Mouse (Mus musculus) heart, embryonic 16.5 days (tissue): ENCODE data around the gene Pak4. TPM values are rescaled to one million over a fixed set of nuclear protein-coding genes. Genes with fewer than 3 reads are reported as not detected.

Experiments
- ATAC-seq: fragments of 200-750 bp; cut with Nextera tagmentation; replicated peaks from 2 replicates; pipeline ENCODE4 v1.8.0; 2017; ENCODE audit warnings: moderate number of reproducible peaks; ENCODE audit not compliant: insufficient read depth, low FRiP score; ENCODE audit errors: extremely low read depth
- H3K27ac ChIP-seq: fragments of 300-500 bp; sonication (generic); 2 replicates; pipeline ENCODE4 v1.5.1; 2014; ENCODE audit warnings: mild to moderate bottlenecking, low read length, control low read depth, moderate library complexity
- H3K27me3 ChIP-seq: fragments of 300-500 bp; sonication (generic); 2 replicates; pipeline ENCODE4 v1.6.1; 2014; ENCODE audit warnings: low read length, mixed read lengths; ENCODE audit not compliant: control insufficient read depth, insufficient read depth
- H3K36me3 ChIP-seq: fragments of 300-500 bp; sonication (generic); 2 replicates; pipeline ENCODE4 v1.6.1; 2014; ENCODE audit not compliant: control insufficient read depth, insufficient read depth
- H3K4me1 ChIP-seq: fragments of 300-500 bp; sonication (generic); 2 replicates; pipeline ENCODE4 v1.6.1; 2014; ENCODE audit warnings: low read length, mixed read lengths; ENCODE audit not compliant: control insufficient read depth, insufficient read depth
- H3K4me2 ChIP-seq: fragments of 300-500 bp; sonication (generic); 2 replicates; pipeline ENCODE4 v1.6.1; 2014; ENCODE audit warnings: low read depth, mild to moderate bottlenecking, control low read depth, low read length
- H3K4me3 ChIP-seq: fragments of 300-500 bp; sonication (generic); 2 replicates; pipeline ENCODE4 v1.5.1; 2014; ENCODE audit warnings: mild to moderate bottlenecking, control low read depth, low read length
- H3K9ac ChIP-seq: fragments of 300-500 bp; sonication (generic); 2 replicates; pipeline ENCODE4 v1.6.1; 2014; ENCODE audit warnings: low read length, control low read depth
- H3K9me3 ChIP-seq: fragments of 300-500 bp; sonication (generic); replicated peaks from 2 replicates; pipeline ENCODE4 v1.6.1; 2016; ENCODE audit warnings: low read length; ENCODE audit not compliant: control insufficient read depth
- WGBS: fragments of 180-500 bp; shearing (Covaris S2); extraction: QIAGEN DNeasy Blood & Tissue Kit; methylation state at CpG from one replicate; pipeline ENCODE4 v1.1.7; 2014; 5-methylcytosine and 5-hydroxymethylcytosine counted together
- polyA plus RNA-seq: library from polyadenylated mRNA; unstranded; fragments of >200 nt; fragmentation: Nextera tagmentation; extraction: Ambion mirVana; gene quantifications from 2 replicates; pipeline ENCODE4 v1.2.1, GENCODE M21; 2015

Gene Pak4
- polyA plus RNA-seq, 1 experiment from 2014 or later = 25.1 TPM

DNA sequence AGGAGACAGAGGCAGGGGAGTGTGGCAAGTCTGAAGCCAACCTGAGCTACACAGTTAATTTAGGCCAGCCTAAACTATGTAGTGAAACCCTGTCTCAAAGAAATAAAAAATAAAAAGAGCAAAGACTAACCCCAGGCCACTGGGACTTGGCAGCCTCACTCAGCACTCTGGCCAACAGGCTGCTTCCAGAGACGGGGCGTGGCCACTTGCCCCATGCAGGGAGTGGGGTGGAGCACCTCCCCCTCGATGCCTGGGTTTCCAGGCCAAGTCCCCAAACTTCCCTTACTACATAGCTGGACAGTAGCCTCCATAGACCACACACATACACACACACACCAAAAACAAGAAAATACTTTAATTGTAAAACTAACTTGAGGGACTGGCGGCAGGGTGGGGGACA lies 39.5 kb downstream of the Pak4 start:
- peaks cover 20% of the 10 kb centered on the region for H3K36me3 ChIP-seq

GRCm38 (mm10) chr7:28557708-28558107 lies 40.3 kb downstream of the Pak4 start:
- 42% methylated on average over 6 of the region's 6 CpGs for WGBS
- Histone ChIP-seq H3K4me2 (no peak overlapping the region), H3K9ac (no peak overlapping the region), H3K27me3 (no peaks in the 10 kb centered on the region), H3K9me3 (no peaks in the 10 kb centered on the region), H3K36me3 (peaks cover 17% of the 10 kb centered on the region), H3K4me1 (peaks cover 9% of the 10 kb centered on the region; the same call in 1 of the 2 replicates), H3K27ac (peak overlapping the region; percentile 43), H3K4me3 (no peak overlapping the region)
- peak; percentile 70 for ATAC-seq

More for the DNA sequence above, 39.5 kb downstream of the Pak4 start:
- ATAC-seq = peak; percentile 52
- whole genome bisulfite sequencing = 42% methylated on average over 4 of the region's 4 CpGs
- Histone ChIP-seq H3K4me3 (no peak overlapping the region), H3K27ac (no peak overlapping the region), H3K9ac (no peak overlapping the region), H3K4me2 (no peak overlapping the region), H3K4me1 (peaks cover 9% of the 10 kb centered on the region; the same call in 1 of the 2 replicates), H3K27me3 (no peaks in the 10 kb centered on the region), H3K9me3 (no peaks in the 10 kb centered on the region)

DNA sequence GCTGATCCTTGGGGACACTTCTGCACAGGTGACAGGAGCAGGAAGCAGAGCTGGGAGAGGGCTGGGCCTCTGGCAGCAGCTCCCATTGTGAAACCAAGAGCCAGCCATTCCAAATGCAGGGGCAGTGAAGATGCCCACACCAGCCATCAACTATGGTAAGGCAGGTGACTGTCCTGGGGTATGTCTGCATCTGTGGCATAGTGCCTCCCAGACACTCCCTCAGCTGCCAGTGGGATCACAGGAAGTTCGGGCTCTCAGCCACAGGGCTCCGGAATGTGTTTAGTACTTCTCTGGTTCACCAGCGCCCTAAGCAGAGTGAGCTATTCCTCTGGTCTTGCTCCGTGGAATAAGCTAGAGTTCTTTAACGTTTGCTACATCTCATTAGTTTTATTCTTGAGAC lies 40.9 kb downstream of the Pak4 start:
- H3K4me1 ChIP-seq = peaks cover 9% of the 10 kb centered on the region; the same call in 1 of the 2 replicates
- H3K36me3 ChIP-seq = peaks cover 12% of the 10 kb centered on the region
- H3K27me3 ChIP-seq = no peaks in the 10 kb centered on the region
- H3K4me3 ChIP-seq = no peak overlapping the region
- WGBS = 51% methylated on average over 5 of the region's 5 CpGs
- no peaks in the 10 kb centered on the region for H3K9me3 ChIP-seq
- ATAC-seq = no peak
- peak overlapping the region; percentile 0 for H3K27ac ChIP-seq
- no peak overlapping the region for H3K9ac ChIP-seq
- H3K4me2 ChIP-seq = no peak overlapping the region

DNA sequence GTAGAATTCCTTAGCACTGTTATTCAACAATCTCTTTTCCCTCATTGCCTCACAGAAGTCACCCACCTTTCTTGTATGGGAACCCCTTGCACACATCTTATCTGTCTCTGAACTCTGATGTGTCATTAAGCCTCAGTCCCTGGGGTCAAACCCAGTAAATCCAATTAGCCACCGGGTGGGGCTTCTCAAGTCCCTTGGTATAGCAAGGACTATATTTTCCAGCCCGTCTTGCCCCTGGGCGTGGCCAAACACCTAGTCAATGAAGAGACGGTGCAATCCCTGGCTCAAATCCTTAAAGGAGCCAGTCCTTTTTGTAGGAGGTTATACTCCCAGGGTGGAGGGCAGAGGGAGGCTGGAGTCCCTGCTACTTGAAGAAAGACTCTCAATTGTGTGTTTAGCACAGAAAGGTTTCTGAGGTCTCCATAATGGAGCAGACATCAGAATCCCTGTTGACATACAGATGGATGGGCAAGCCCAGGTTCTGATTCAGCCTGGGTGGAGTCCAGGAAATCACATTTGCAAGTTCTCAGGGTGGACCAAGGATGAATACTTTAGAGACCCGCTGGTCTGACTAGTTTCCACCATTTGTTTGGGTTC lies 41.9 kb downstream of the Pak4 start:
- ATAC-seq = no peak
- 15% methylated on average over 5 of the region's 5 CpGs for WGBS
- Histone ChIP-seq H3K27me3 (no peaks in the 10 kb centered on the region), H3K9ac (no peak overlapping the region), H3K27ac (no peak overlapping the region), H3K4me3 (no peak overlapping the region), H3K9me3 (no peaks in the 10 kb centered on the region), H3K4me1 (peaks cover 9% of the 10 kb centered on the region; the same call in 1 of the 2 replicates), H3K36me3 (peaks cover 7% of the 10 kb centered on the region), H3K4me2 (no peak overlapping the region)

GRCm38 (mm10) chr7:28553076-28553475 lies 44.9 kb downstream of the Pak4 start:
- WGBS = 81% methylated on average over 6 of the region's 6 CpGs
- H3K27me3 ChIP-seq = peaks cover 2% of the 10 kb centered on the region; the same call in 1 of the 2 replicates

GRCm38 (mm10) chr7:28547628-28548027 lies 50.4 kb downstream of the Pak4 start:
- ATAC-seq = no peak

More at GRCm38 (mm10) chr7:28553076-28553475, 44.9 kb downstream of the Pak4 start:
- H3K27ac ChIP-seq = no peak overlapping the region
- H3K4me2 ChIP-seq = no peak overlapping the region
- no peak for ATAC-seq
- no peak overlapping the region for H3K4me3 ChIP-seq
- no peaks in the 10 kb centered on the region for H3K36me3 ChIP-seq
- H3K9ac ChIP-seq = no peak overlapping the region
- peaks cover 7% of the 10 kb centered on the region; the same call in 1 of the 2 replicates for H3K4me1 ChIP-seq
- H3K9me3 ChIP-seq = no peaks in the 10 kb centered on the region

DNA sequence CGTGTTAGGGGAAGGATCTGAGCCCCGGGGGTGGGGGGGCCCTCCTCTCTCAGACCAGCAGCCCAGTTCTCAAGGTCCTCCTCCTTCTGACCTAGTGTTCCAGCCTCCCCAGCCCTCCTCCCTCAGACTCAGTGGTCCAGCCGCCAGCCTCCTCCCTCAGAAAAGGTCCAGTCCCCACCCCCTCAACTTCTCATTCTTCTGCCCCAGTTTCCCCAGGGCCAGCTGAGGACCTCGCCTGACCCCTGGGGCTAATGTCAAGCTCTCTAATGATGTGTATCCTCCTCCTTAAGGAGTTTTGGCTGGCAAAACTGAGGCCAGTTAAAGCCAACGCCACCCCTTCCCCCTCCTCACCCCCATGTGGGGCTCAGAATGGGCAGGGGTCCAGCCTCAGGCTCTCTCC lies 50.8 kb downstream of the Pak4 start, which contains the start of gene Nccrp1:
Gene Nccrp1, minus strand, starts transcription at position 101 of the 400 bp plus-strand sequence.
- WGBS = 3% methylated on average over 5 of the region's 5 CpGs

More at GRCm38 (mm10) chr7:28547628-28548027, 50.4 kb downstream of the Pak4 start:
- 63% methylated on average over 7 of the region's 7 CpGs for WGBS
- Histone ChIP-seq H3K4me3 (no peak overlapping the region), H3K4me1 (0 out of 2 replicates have a peak, but pooled peaks cover 3% of the 10 kb centered on the region), H3K27me3 (peaks cover 41% of the 10 kb centered on the region), H3K27ac (no peak overlapping the region), H3K9me3 (no peaks in the 10 kb centered on the region), H3K4me2 (no peak overlapping the region), H3K36me3 (no peaks in the 10 kb centered on the region), H3K9ac (no peak overlapping the region)

GRCm38 (mm10) chr7:28546649-28547048 lies 51.3 kb downstream of the Pak4 start:
- H3K4me3 ChIP-seq = peak overlapping the region; percentile 18; the same call in 1 of the 2 replicates
- H3K27me3 ChIP-seq = peaks cover 41% of the 10 kb centered on the region
- H3K36me3 ChIP-seq = no peaks in the 10 kb centered on the region
- H3K4me1 ChIP-seq = 0 out of 2 replicates have a peak, but pooled peaks cover 3% of the 10 kb centered on the region
- H3K4me2 ChIP-seq = peak overlapping the region; percentile 54
- 2% methylated on average over 22 of the region's 22 CpGs for WGBS
- H3K9me3 ChIP-seq = no peaks in the 10 kb centered on the region
- H3K27ac ChIP-seq = no peak overlapping the region
- H3K9ac ChIP-seq = no peak overlapping the region
- no peak for ATAC-seq

More for the DNA sequence above, 50.8 kb downstream of the Pak4 start, which contains the start of gene Nccrp1:
- Histone ChIP-seq H3K27ac (no peak within 1 kb of the TSS), H3K9ac (no peak within 1 kb of the TSS), H3K4me1 (0 out of 2 replicates have a peak, but pooled peaks cover 3% of the 10 kb centered on the region), H3K36me3 (no peaks in the 10 kb centered on the region), H3K4me3 (peak within 1 kb of the TSS; percentile 18; the same call in 1 of the 2 replicates), H3K27me3 (peaks cover 41% of the 10 kb centered on the region), H3K4me2 (peak within 1 kb of the TSS; percentile 54), H3K9me3 (no peaks in the 10 kb centered on the region)
- ATAC-seq = no peak

GRCm38 (mm10) chr7:28545891-28546210 lies 52.1 kb downstream of the Pak4 start:
- Histone ChIP-seq H3K27ac (no peak overlapping the region), H3K4me2 (no peak overlapping the region), H3K27me3 (peaks cover 41% of the 10 kb centered on the region), H3K9ac (no peak overlapping the region), H3K4me3 (no peak overlapping the region), H3K9me3 (no peaks in the 10 kb centered on the region), H3K36me3 (no peaks in the 10 kb centered on the region), H3K4me1 (0 out of 2 replicates have a peak, but pooled peaks cover 3% of the 10 kb centered on the region)
- 49% methylated on average over 7 of the region's 7 CpGs for WGBS
- no peak for ATAC-seq
